Mouse (Mus musculus) megakaryocyte progenitor cell, adult 5-6 weeks (primary cell): ENCODE measurements at regions not wholly inside any gene's neighbourhood (a gene's known extent, or its start where the extent isn't known, plus 50 kb on each side); places are given as distances from the start of the nearest gene placed in this dataset.

ENCODE experiments used
- ATAC-seq: replicated peaks from 2 replicates; pipeline ENCODE4 v1.8.0; 2016; ENCODE audit warnings: mild to moderate bottlenecking, moderate TSS enrichment, inconsistent platforms; ENCODE audit not compliant: poor library complexity

DNA sequence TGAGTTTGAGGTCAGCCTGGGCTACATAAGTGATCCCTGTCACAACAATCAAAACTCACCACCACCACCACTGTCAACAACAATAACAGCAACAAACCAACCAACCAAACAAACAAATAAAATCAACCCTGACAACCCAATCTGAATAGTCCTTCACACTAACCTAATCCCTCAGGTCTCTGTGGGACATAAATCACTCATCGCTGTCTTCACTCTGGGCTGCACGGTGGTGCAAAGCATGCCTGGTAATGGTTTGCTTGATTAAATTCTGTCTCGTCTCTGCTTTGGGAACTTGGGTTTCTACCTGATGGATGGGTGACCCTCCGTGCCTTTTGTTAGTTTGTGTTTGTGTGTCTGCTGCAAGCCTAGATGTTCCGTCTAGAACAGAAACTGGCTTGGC is 100.6 kb downstream of the Slc17a6 start:
- no peak for ATAC-seq

GRCm38 (mm10) chr7:51723955-51724354 is 102.1 kb downstream of the Slc17a6 start:
- peak; percentile 79 for ATAC-seq

DNA sequence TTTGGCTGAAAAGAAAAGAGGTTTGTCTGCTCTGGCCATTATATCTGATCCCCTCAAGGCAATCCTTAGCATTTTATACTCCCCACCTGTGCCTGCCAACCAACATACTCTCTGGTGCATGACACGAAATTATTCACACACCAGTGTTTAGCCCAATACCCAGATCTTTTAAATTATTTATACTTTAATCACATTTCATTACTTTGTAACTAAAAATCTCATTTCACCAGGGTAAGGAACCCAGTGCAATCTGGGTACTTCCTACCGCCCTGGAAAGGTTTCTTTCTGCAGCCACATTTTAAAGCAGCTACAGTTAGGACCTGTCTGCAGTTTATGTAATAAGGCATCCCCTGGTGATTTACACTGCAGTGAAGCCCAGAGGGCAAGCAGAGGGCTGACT is 114.5 kb downstream of the Slc17a6 start:
- ATAC-seq, result no peak

- no peak for ATAC-seq
These were observed 117.8 kb downstream of the Slc17a6 start for GRCm38 (mm10) chr7:51739590-51739989.

GRCm38 (mm10) chr7:51740928-51741327 is 119.1 kb downstream of the Slc17a6 start:
- no peak for ATAC-seq

GRCm38 (mm10) chr7:51742720-51743119 is 119.1 kb upstream of the Gas2 start:
- no peak for ATAC-seq

DNA sequence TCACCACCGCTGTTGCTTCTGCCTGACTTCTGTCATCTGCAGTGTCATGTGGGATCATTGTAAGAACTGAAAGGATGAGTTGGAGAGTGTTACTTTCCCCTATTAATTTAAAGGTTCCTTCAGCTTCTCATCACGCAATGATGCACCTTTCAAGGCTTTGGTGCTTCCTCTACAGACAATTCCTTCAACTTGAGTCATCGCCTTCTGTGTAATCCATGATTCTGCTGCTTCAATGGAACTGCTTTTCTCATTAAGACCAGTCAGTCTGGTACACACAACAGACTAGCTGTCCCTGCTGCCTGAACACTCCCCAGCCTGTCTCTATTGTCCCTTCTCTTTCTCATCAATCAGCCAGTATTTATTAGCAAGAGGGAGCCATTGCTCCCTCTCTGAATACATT is 116.2 kb upstream of the Gas2 start:
- ATAC-seq, result no peak

DNA sequence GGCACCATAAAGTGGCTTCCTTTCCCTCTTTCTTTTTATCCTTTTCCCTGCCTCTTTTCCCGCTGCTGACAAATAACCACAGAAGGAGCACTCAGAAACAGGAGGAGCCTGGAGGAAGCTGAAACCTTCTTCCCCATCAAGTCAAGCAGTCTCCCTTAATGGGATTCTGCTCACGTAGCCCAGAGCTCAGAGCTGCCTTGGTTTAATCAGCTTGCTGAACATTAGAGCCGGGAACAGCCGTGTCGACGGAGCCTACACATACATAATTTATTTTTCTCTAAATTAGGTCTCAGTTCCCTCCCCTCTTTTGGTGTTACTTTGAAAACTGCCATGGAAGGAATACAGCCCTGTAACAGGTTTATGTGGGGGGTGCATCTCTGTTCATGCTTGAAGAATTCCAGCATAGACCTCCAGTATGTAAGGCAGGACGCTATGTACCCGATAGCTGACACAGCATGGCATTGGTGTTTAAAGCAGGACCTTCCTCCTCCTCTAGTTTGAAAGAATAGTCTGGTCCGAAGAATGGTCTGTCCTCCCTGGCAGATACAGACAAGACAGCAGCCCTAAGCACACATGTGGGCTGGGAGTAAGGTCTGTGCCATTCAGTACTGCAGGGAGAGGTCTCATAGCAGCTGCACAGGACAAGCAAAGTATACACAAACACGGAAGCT is 113.0 kb upstream of the Gas2 start:
- no peak for ATAC-seq

DNA sequence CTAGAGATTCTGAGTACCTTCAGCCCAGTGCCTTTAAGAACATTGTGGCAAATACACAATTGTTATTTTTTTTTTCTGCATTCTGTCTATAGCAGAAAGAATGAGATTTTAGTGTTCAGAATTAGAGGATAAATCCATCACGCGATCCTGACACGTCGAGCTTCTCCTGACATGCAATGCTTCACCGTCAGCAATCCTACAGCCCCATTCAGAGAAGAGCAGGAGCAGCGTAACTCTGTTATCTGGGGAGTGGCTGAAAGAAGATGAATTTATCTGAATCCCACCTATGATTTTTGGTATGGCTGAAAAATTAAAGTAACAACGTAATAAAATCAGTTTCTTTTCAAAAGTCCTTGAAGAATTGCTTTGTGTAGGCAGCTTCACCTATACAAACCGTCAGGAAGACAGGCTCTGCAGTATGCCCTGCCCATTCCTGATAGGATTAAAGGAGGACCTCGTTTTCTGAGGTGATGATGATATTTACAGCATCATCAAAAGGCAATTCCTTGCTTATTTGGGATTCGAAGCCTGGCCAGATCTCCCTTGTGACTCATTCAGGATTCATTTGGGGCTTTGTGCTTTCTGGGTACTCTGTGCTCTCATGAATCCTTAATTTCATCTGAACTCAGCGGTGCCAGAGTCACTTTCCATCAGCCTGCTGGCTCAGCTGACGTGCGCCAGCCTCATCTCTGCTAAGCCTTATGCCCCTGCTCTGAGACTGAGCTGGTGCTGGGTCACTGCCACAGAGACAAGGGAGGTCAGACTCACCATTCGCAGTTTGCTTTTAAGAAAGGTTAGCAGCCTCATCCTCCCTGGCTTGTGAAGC is 112.3 kb upstream of the Gas2 start:
- no peak for ATAC-seq

DNA sequence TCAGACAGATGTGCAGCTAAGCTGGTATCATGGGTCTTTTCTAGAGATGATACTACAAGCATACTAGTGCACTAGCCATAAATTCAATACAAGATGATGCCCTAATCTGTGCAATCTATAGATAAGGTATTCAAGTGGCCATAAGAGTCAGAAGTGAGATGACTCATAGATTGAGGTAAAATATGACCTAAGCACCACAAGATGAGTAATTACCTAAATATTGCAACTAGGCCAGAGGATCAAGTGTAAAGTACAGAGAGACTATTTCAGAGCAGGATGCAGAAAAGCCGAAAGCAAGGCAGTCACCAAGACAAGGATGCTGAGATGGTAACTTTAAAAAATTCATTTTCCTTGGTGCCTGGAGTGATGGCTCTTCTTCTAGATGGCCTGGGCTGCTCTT is 111.5 kb upstream of the Gas2 start:
- no peak for ATAC-seq

GRCm38 (mm10) chr7:51753062-51753461 is 108.8 kb upstream of the Gas2 start:
- no peak for ATAC-seq

DNA sequence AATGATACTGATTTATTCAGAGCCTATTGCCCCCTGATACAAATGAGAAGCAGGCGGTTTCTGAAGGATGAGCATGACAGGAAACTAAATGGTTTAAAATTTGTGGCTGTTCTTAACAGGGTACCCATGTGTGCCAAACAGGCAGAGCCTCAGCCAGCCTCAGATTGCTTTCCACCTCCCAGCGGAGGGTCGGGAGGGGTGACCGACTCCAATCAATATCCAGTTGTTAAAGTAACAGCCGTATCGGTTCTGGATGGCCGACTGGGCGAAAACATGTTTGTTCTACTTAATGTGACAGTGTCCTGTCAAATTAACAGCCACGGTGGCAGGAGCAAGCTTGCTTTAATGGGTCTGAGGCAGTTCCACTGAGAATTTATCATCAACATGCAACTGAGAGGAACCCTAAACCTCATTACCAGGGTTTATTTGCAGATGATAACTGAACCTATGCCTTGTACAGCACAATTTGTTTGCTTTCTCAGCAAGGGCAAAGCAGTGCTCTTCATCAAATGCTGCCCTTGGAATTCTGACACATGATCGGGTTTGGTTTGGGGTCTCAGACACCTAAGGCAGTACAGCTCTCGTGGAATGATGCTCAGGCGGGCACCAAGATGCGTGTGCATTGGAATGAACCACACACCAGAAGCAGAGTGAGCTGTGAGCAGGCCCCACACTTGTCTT is 107.5 kb upstream of the Gas2 start:
- no peak for ATAC-seq

DNA sequence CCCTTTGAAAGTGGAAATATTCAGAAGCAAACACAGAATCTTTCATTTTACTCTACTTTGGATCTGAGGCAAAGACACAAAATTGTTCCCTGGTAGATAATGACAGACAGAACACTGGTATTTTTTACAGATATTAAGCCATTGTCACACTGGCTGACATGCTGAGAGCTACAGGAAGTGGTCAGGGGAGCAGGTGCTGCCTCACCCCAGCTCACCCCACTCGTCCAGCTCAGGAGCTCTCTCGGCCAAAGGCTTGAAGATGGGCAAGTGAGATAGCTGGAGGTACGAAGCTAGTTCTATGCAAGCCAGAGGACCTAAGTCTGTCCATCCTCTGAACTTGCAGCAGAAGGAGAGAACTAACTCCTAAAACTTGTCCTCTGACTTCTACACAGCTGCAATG is 105.6 kb upstream of the Gas2 start:
- no peak for ATAC-seq

DNA sequence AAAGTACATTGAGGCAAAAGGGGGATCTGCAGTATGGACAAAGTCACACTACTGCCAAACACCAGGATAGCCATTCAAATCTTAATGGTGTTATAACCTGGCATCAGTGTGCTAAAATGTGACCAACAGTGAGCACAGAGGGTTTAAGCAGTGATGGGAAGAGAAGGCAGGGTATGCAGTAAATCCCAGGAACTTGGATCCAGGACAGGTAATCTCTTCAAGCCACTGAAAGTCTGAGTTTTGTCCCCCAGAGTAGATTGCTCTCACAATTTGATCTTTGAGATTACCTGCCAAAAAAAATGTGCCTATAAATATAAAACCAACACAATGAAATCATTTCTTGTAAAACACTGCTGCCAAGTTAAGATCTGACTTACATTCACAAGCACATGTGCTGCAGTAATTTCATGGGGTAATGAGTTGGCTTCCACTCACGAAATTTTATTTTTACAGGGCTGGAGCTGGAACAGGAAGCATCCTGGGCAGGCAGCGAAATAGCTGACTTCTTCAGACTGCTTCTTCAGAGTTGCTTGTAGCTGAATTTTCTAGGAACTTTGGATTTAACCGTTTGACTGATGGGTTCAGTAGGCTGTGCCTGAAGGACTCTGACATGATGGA is 102.2 kb upstream of the Gas2 start:
- ATAC-seq, result no peak

GRCm38 (mm10) chr7:51767066-51767465 is 94.7 kb upstream of the Gas2 start:
- ATAC-seq, result no peak

- no peak for ATAC-seq
These were observed 89.6 kb upstream of the Gas2 start for GRCm38 (mm10) chr7:51771895-51772871.

GRCm38 (mm10) chr7:51775968-51776367 is 85.8 kb upstream of the Gas2 start:
- no peak for ATAC-seq

- ATAC-seq, result no peak
These were observed 78.6 kb upstream of the Gas2 start for GRCm38 (mm10) chr7:51783070-51783776.

GRCm38 (mm10) chr7:51783923-51784686 is 77.7 kb upstream of the Gas2 start:
- ATAC-seq, result no peak
